In the genomic region with DNA sequence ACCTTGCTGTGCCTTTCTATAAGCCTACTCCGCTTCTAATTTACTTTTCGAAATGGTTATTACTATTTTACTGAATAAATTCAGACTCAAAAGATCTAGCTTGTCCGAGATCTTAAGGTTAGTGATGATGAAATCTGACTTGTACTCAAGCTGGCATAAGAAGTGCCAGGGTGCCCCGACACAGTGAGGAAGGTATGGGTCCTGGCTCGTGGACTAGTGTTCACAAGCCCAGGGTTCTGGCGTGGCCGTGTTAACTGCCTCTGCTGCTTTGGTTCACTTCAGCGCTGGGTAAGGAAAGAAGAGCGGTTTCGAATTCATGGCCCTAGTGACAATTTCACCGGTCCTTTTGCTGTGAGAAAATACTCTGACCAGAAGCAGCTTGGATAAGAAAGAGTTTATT, we compare ENCODE assay signal across 8 mouse cellular contexts. TPM values are rescaled to one million over a fixed set of nuclear protein-coding genes. Genes with fewer than 3 reads are reported as not detected.
DNase-seq lines count a peak whose midpoint lies in the region; ATAC-seq lines count a peak whose summit lies in the region.

No protein-coding gene starts in this region.

- DNase-seq in gastrocnemius, postnatal 25 days, result peak; percentile 27
- no peak for DNase-seq in gastrocnemius, postnatal 4 days (ENCODE audit: low spot score in 2 of 2)
- DNase-seq in adrenal gland, postnatal 4 days (ENCODE audit: low spot score in 2 of 2), result no peak
- no peak for DNase-seq in adrenal gland, adult 2 months

- H3K4me3 ChIP-seq in megakaryocyte, embryonic 14.5 days (replicated peaks), result peak overlapping the region; percentile 100
- H3K4me3 ChIP-seq in limb, embryonic 12.5 days (replicated peaks), result no peak overlapping the region
- H3K4me3 ChIP-seq in neural tube, embryonic 15.5 days (replicated peaks), result peak overlapping the region; percentile 65; the same call in 1 of the 2 replicates

- H3K27ac ChIP-seq in limb, embryonic 12.5 days, result no peak overlapping the region
- H3K27ac ChIP-seq in neural tube, embryonic 15.5 days (replicated peaks), result no peak overlapping the region

- no peaks in the 10 kb centered on the region for H3K27me3 ChIP-seq in megakaryocyte, embryonic 14.5 days (replicated peaks)
- peaks cover 80% of the 10 kb centered on the region for H3K27me3 ChIP-seq in limb, embryonic 12.5 days
- peaks cover 14% of the 10 kb centered on the region for H3K27me3 ChIP-seq in neural tube, embryonic 15.5 days (replicated peaks)

- peaks cover 75% of the 10 kb centered on the region for H3K4me1 ChIP-seq in megakaryocyte, embryonic 14.5 days
- H3K4me1 ChIP-seq in limb, embryonic 12.5 days (replicated peaks), result peaks cover 18% of the 10 kb centered on the region
- H3K4me1 ChIP-seq in neural tube, embryonic 15.5 days, result peaks cover 25% of the 10 kb centered on the region

- peak overlapping the region; percentile 99 for H3K4me2 ChIP-seq in limb, embryonic 12.5 days
- H3K4me2 ChIP-seq in neural tube, embryonic 15.5 days, result peak overlapping the region; percentile 98

- H3K36me3 ChIP-seq in megakaryocyte, embryonic 14.5 days (replicated peaks; ENCODE audit: low read length), result peaks cover 12% of the 10 kb centered on the region
- no peaks in the 10 kb centered on the region for H3K36me3 ChIP-seq in limb, embryonic 12.5 days
- no peaks in the 10 kb centered on the region for H3K36me3 ChIP-seq in neural tube, embryonic 15.5 days

- ATAC-seq in megakaryocyte, adult 5-6 weeks (ENCODE audit: poor library complexity, severe bottlenecking), result no peak
- no peak for ATAC-seq in limb, embryonic 12.5 days (ENCODE audit: insufficient number of reproducible peaks, insufficient read depth, low FRiP score, low TSS enrichment, low read depth)
- no peak for ATAC-seq in neural tube, embryonic 15.5 days (ENCODE audit: low FRiP score)

- no peak overlapping the region for H3K9ac ChIP-seq in limb, embryonic 12.5 days (replicated peaks)
- no peak overlapping the region for H3K9ac ChIP-seq in neural tube, embryonic 15.5 days (replicated peaks)

- 85% methylated on average over 11 of the region's 11 CpGs for WGBS in limb, embryonic 12.5 days
- 85% methylated on average over 11 of the region's 11 CpGs for WGBS in neural tube, embryonic 15.5 days

- H3K9me3 ChIP-seq in megakaryocyte, embryonic 14.5 days, result no peaks in the 10 kb centered on the region
- no peaks in the 10 kb centered on the region for H3K9me3 ChIP-seq in limb, embryonic 12.5 days
- no peaks in the 10 kb centered on the region for H3K9me3 ChIP-seq in neural tube, embryonic 15.5 days (replicated peaks)

RNA-seq across cellular contexts. Expression of a gene that starts 0.9 kb away (rescaled TPM):
- 10 to 100 TPM in 1 of 2 experiments, 1 to 10 TPM in 1; 9.0 to 10.7 TPM for total RNA-seq in gastrocnemius, postnatal 25 days (2021)
- 1 to 10 TPM; 2.4 to 2.9 TPM for total RNA-seq in gastrocnemius, postnatal 4 days (2021)
- polyA plus RNA-seq in megakaryocyte, embryonic 14.5 days (2012; ENCODE audit: insufficient read depth, low replicate concordance), result 1.7 and 1.8 TPM in 2 replicates
- 29.8 and 32.4 TPM in 2 replicates for total RNA-seq in megakaryocyte, adult 5-6 weeks (2015)
- 24.6 and 28.5 TPM in 2 replicates for total RNA-seq in megakaryocyte, adult 5-6 weeks (2017)
- 2.0 and 2.1 TPM in 2 replicates for polyA plus RNA-seq in limb, embryonic 12.5 days (2016; fragmentation: Nextera tagmentation; extraction: Ambion mirVana)
- polyA plus RNA-seq in neural tube, embryonic 15.5 days (2015; fragmentation: Nextera tagmentation; extraction: Ambion mirVana), result 3.1 and 3.2 TPM in 2 replicates
- total RNA-seq in adrenal gland, postnatal 4 days (2021), result 10 to 100 TPM in 1 of 2 experiments, 1 to 10 TPM in 1; 7.3 to 10.1 TPM
- 10 to 100 TPM; 17.9 to 20.2 TPM for total RNA-seq in adrenal gland, adult 2 months (2021)
- polyA plus RNA-seq in adrenal gland, adult 2 months (2012; rRNA removed), result 4.2 and 9.6 TPM in 2 replicates
